ENCODE assay signal across 12 mouse cellular contexts in the genomic region with DNA sequence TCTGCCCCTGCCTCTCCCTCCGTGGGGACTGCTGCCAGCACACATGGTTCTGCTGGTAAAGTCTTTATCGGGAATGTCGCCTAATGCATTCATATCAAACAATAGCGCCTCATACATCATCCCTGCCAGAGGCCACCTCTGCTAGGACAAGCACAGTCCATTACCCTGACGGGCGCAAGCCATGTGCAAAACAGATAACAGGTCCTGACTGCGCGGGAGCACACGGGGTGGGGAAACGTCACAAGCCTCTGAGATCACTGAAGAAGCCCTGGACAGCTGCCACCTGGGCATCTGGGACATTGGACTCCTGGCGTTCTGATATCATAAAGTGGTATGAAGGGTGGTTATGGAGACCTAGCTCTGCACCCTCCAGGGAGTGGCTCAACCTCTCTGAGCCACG.
A peak's percentile ranks its signal among the peaks of the same experiment; 100 is the strongest.
DNase-seq lines count a peak whose midpoint lies in the region; ATAC-seq and TF ChIP-seq lines count a peak whose summit lies in the region.
"Had no signal": no experiment of that assay in that cellular context is flagged by ENCODE, and none has a peak within 500 bp of the region (broad histone marks: within the 10 kb centered on the region; RNA-seq: fewer than 3 reads in every experiment).

No protein-coding gene starts in this region.

- H3K4me1 ChIP-seq in heart, postnatal 0 days (ENCODE audit: control insufficient read depth, insufficient read depth) = 0 out of 2 replicates have a peak, but pooled peaks cover 9% of the 10 kb centered on the region
- peaks cover 5% of the 10 kb centered on the region for H3K4me1 ChIP-seq in stomach, embryonic 14.5 days (ENCODE audit: control insufficient read depth, insufficient read depth, low read length)

- no peak overlapping the region for H3K27ac ChIP-seq in heart, postnatal 0 days (ENCODE audit: low read depth)
- no peak overlapping the region for H3K27ac ChIP-seq in stomach, embryonic 14.5 days (ENCODE audit: low read length)
- H3K27ac ChIP-seq: heart, embryonic 13.5 days; stomach, embryonic 15.5 days had no signal

- no peaks in the 10 kb centered on the region for H3K36me3 ChIP-seq in heart, postnatal 0 days (replicated peaks; ENCODE audit: control insufficient read depth, insufficient read depth, low read length)
- no peaks in the 10 kb centered on the region for H3K36me3 ChIP-seq in stomach, embryonic 14.5 days (ENCODE audit: control insufficient read depth, insufficient read depth, low read length)
- H3K36me3 ChIP-seq: heart, embryonic 13.5 days; stomach, embryonic 15.5 days had no signal

- H3K4me3 ChIP-seq in heart, postnatal 0 days (ENCODE audit: low read depth, low read length) = no peak overlapping the region
- no peak overlapping the region for H3K4me3 ChIP-seq in stomach, embryonic 14.5 days (ENCODE audit: low read depth, low read length)
- H3K4me3 ChIP-seq: heart, embryonic 13.5 days; stomach, embryonic 15.5 days had no signal

- no peak for TF ChIP-seq CTCF in heart, postnatal 0 days (IDR thresholded peaks at IDR 0.05; ENCODE audit: low read depth)

- H3K9ac ChIP-seq in heart, postnatal 0 days (replicated peaks; ENCODE audit: low read depth, low read length) = no peak overlapping the region
- H3K9ac ChIP-seq in stomach, embryonic 14.5 days (replicated peaks; ENCODE audit: low read depth, low read length) = no peak overlapping the region
- H3K9ac ChIP-seq: heart, embryonic 13.5 days; stomach, embryonic 15.5 days had no signal

- no peak overlapping the region for H3K4me2 ChIP-seq in heart, postnatal 0 days (ENCODE audit: low read depth, low read length)
- no peak overlapping the region for H3K4me2 ChIP-seq in stomach, embryonic 14.5 days (replicated peaks; ENCODE audit: low read depth, low read length)
- H3K4me2 ChIP-seq: heart, embryonic 13.5 days; liver, embryonic 11.5 days; stomach, embryonic 15.5 days had no signal

- peak; percentile 88 for ATAC-seq in heart, postnatal 0 days (ENCODE audit: insufficient read depth, low read depth)
- 0 out of 2 replicates have a peak, but pooled peaks have one; percentile 43 for ATAC-seq in stomach, embryonic 14.5 days (ENCODE audit: insufficient number of reproducible peaks, insufficient read depth, low FRiP score, low read depth)
- ATAC-seq: Patski had no signal

- no peak for TF ChIP-seq EP300 in heart, postnatal 0 days (IDR thresholded peaks at IDR 0.05; ENCODE audit: low read depth)

- H3K27me3 ChIP-seq in heart, postnatal 0 days (ENCODE audit: control insufficient read depth, insufficient read depth, low read length) = peaks cover 24% of the 10 kb centered on the region; the same call in 1 of the 2 replicates
- no peaks in the 10 kb centered on the region for H3K27me3 ChIP-seq in stomach, embryonic 14.5 days (ENCODE audit: control insufficient read depth, insufficient read depth, low read length)
- H3K27me3 ChIP-seq: stomach, embryonic 15.5 days had no signal

- no peaks in the 10 kb centered on the region for H3K9me3 ChIP-seq in heart, postnatal 0 days (replicated peaks; ENCODE audit: control insufficient read depth, low read length)
- no peaks in the 10 kb centered on the region for H3K9me3 ChIP-seq in stomach, embryonic 14.5 days (ENCODE audit: control insufficient read depth, low read depth, low read length)
- H3K9me3 ChIP-seq: heart, embryonic 13.5 days; stomach, embryonic 15.5 days had no signal

- DNase-seq in cerebellum, postnatal 36 days = peak; percentile 19 to 25
- DNase-seq in cerebellum, adult 11 months = no peak
- peak; percentile 19 for DNase-seq in left cerebral cortex, postnatal 4 days
- DNase-seq in left cerebral cortex, postnatal 14 days (ENCODE audit: low spot score in 2 of 2) = no peak
- DNase-seq in heart, postnatal 0 days (ENCODE audit: low spot score) = peak; percentile 57
- no peak for DNase-seq in kidney, adult 8-10 months
- DNase-seq in left cerebral cortex, adult 18-20 months (ENCODE audit: low spot score in 2 of 2) = no peak

- WGBS in heart, postnatal 0 days = 22% methylated on average over 12 of the region's 12 CpGs
- 49% methylated on average over 12 of the region's 12 CpGs for WGBS in stomach, embryonic 14.5 days

- intact Hi-C loops in left cerebral cortex, postnatal 4 days (cut with DNase I) = no loop called here
- intact Hi-C loops in left cerebral cortex, postnatal 14 days (cut with DNase I) = no loop called here

Comparison
In these comparisons a context has a peak if more than half of its experiments do, and no peak if none do; other contexts are left out.
1. DNase-seq: peak in cerebellum, postnatal 36 days (2 of 2), left cerebral cortex, postnatal 4 days (single experiment) and heart, postnatal 0 days (single experiment); none in cerebellum, adult 11 months (single experiment), left cerebral cortex, postnatal 14 days (0 of 2), kidney, adult 8-10 months (0 of 2) and left cerebral cortex, adult 18-20 months (0 of 2).